Mouse (Mus musculus) ES-Bruce4 (cell line): ENCODE measurements around the gene Rassf7.

Experiments used
- CTCF ChIP-seq: IDR thresholded peaks from one replicate; pipeline ENCODE4 v1.8.1; 2011; ENCODE audit warnings: low read depth, low read length
- EP300 ChIP-seq: IDR thresholded peaks from 2 replicates; pipeline ENCODE4 v1.6.1; 2011; ENCODE audit warnings: low read depth, low read length; ENCODE audit not compliant: insufficient read depth
- POLR2A ChIP-seq: IDR thresholded peaks from one replicate; pipeline ENCODE4 v1.8.1; 2011; ENCODE audit warnings: low read length; ENCODE audit not compliant: insufficient read depth

DNA sequence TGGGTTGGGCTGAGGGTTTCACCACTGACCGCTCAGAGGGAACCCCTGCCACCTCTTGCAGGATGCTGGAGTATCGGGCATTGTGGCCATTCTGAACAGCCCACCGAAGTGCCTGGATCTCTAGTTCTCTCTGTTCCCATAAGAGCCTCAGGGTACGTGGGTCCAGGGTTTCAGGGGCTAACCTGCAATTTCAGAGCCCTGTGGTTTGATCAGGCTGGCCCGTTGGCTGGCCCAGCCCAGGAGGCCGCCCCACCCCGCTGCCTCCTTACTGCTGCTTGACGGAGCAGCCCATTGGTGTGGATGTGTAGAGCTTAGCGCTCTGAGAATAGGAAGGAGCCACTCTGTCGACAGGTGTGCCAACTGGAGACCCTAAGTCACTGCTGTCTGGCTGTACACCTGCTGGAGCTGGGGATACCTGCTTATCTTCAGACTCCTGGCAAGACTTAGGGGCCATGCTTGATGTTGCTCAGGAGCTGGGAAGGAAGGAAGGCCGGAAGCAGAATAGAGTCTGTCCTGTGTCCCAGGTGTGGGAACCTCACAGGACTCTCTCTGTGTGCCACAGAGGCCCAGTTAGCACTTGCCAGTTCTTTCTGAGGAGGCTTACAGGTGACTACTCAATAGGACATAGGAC is 1.9 kb upstream of the Rassf7 start, which contains the start of gene Lmntd2:
- no peak for TF ChIP-seq POLR2A
- TF ChIP-seq CTCF, result no peak
- no peak for TF ChIP-seq EP300
